Mouse (Mus musculus) monocyte, adult 2 months (primary cell): ENCODE data around the gene Ankrd44.

Experiments
- DNase-seq, 2 experiments: peaks; one replicate each; pipeline ENCODE4 v3.0.0; 2022; ENCODE audit warnings: low spot score in 2 of 2, low read depth in 1 of 2

Ankrd44 gene

GRCm38 (mm10) chr1:54923366-54924308 is 2.5 kb downstream of the Ankrd44 start:
- peak in 1 of 2 experiments; percentile 24 for DNase-seq

- DNase-seq, result no peak
These were observed 3.5 kb downstream of the Ankrd44 start for GRCm38 (mm10) chr1:54922707-54923106.

GRCm38 (mm10) chr1:54922025-54922574 is 4.1 kb downstream of the Ankrd44 start:
- no peak for DNase-seq

- DNase-seq, result peak in 1 of 2 experiments; percentile 28
These were observed 6.1 kb downstream of the Ankrd44 start for GRCm38 (mm10) chr1:54920132-54920531.

- DNase-seq, result no peak
These were observed 9.7 kb downstream of the Ankrd44 start for GRCm38 (mm10) chr1:54916456-54916855.

GRCm38 (mm10) chr1:54914387-54914786 is 11.8 kb downstream of the Ankrd44 start:
- DNase-seq, result no peak

GRCm38 (mm10) chr1:54913379-54913873 is 12.8 kb downstream of the Ankrd44 start:
- peak in 1 of 2 experiments; percentile 28 for DNase-seq

GRCm38 (mm10) chr1:54913063-54913335 is 13.2 kb downstream of the Ankrd44 start:
- no peak for DNase-seq

- DNase-seq, result no peak
These were observed 13.7 kb downstream of the Ankrd44 start for GRCm38 (mm10) chr1:54912290-54913062.

- DNase-seq, result no peak
These were observed 15.0 kb downstream of the Ankrd44 start for GRCm38 (mm10) chr1:54911256-54911610.

- no peak for DNase-seq
These were observed 15.5 kb downstream of the Ankrd44 start for GRCm38 (mm10) chr1:54910489-54911255.

- DNase-seq, result no peak
These were observed 17.4 kb downstream of the Ankrd44 start for GRCm38 (mm10) chr1:54908786-54909185.

GRCm38 (mm10) chr1:54907066-54907639 is 19.0 kb downstream of the Ankrd44 start:
- no peak for DNase-seq

GRCm38 (mm10) chr1:54906322-54906721 is 19.9 kb downstream of the Ankrd44 start:
- DNase-seq, result no peak

- no peak for DNase-seq
These were observed 20.6 kb downstream of the Ankrd44 start for GRCm38 (mm10) chr1:54905632-54906031.

- DNase-seq, result no peak
These were observed 22.0 kb downstream of the Ankrd44 start for GRCm38 (mm10) chr1:54904165-54904564.

GRCm38 (mm10) chr1:54902689-54903246 is 23.4 kb downstream of the Ankrd44 start:
- no peak for DNase-seq

GRCm38 (mm10) chr1:54901084-54901483 is 25.1 kb downstream of the Ankrd44 start:
- no peak for DNase-seq

- no peak for DNase-seq
These were observed 26.9 kb downstream of the Ankrd44 start for GRCm38 (mm10) chr1:54899247-54899646.

GRCm38 (mm10) chr1:54898656-54899084 is 27.5 kb downstream of the Ankrd44 start:
- DNase-seq, result no peak
